Mouse (Mus musculus) left cerebral cortex, adult 8-10 months (tissue): ENCODE results near the gene Nipal3. TPM values are rescaled to one million over a fixed set of nuclear protein-coding genes. Genes with fewer than 3 reads are reported as not detected.

Experiments
- microRNA-seq, 2 experiments: library from miRNA; unstranded; fragments of <30 nt; microRNA quantifications; one replicate each; pipeline ENCODE4 v1.2.0; 2022
- total RNA-seq, 4 experiments: library from RNA; stranded (reverse); gene quantifications; 2 replicates each; pipeline ENCODE4 v1.2.4; 2022

Gene Nipal3
- total RNA-seq, 4 experiments from 2014 or later: 96.7 to 124 (median 114) TPM

Small RNAs within 50 kb of the gene (microRNA-seq; reads per million reads assigned to microRNA genes)
- gene Gm25317 (0 reads per million in 2 experiments), gene Mir700 (443 to 779 reads per million in 2 experiments)

Other genes starting within 250 kb of the Nipal3 start
- 10 to 100 TPM; 40.1 to 47.4 (median 42.7) TPM for gene Clic4, start 222.2 kb downstream of the Nipal3 start, total RNA-seq
- 100 to 1,000 TPM; 137 to 151 (median 142) TPM for gene Srrm1, start 141.7 kb downstream of the Nipal3 start, total RNA-seq
- 1 to 10 TPM in 3 of 4 experiments, under 1 TPM in 1; 0.82 to 1.9 (median 1.2) TPM for gene Ncmap, start 96.8 kb downstream of the Nipal3 start, total RNA-seq
- gene Rcan3, start 61.2 kb downstream of the Nipal3 start, total RNA-seq: 10 to 100 TPM; 34.1 to 40.4 (median 36.2) TPM
- gene Stpg1, start 248 bp downstream of the Nipal3 start, total RNA-seq: 1 to 10 TPM in 3 of 4 experiments, under 1 TPM in 1; 0.83 to 1.3 (median 1.2) TPM
- gene Grhl3, start 78.6 kb upstream of the Nipal3 start, total RNA-seq: 1 to 10 TPM; 1.1 to 1.8 (median 1.5) TPM
- under 1 TPM; 0.27 to 0.37 (median 0.32) TPM for gene Ifnlr1, start 191.2 kb upstream of the Nipal3 start, total RNA-seq
- gene Il22ra1, start 233.1 kb upstream of the Nipal3 start, total RNA-seq: under 1 TPM in 1 of 4 experiments, not detected in 3; 0.14 TPM